Mouse (Mus musculus) liver, embryonic 14.5 days (tissue): ENCODE results near the gene Ficd.

Source experiments
- CTCF ChIP-seq: IDR thresholded peaks from 2 replicates; pipeline ENCODE4 v1.5.1; 2016; ENCODE audit warnings: antibody characterized with exemption, low read depth, control low read depth
- EP300 ChIP-seq: IDR thresholded peaks from 2 replicates; pipeline ENCODE4 v1.6.1; 2016; ENCODE audit warnings: antibody characterized with exemption, low read depth

GRCm38 (mm10) chr5:113736522-113737164, 1.0 kb downstream of the Ficd start:
- TF ChIP-seq CTCF, result peak; percentile 38; the same call in 1 of the 2 replicates
- TF ChIP-seq EP300, result no peak
